Mouse (Mus musculus) myocyte (in vitro differentiated cells): ENCODE measurements at regions not wholly inside any gene's neighbourhood (a gene's known extent, or its start where the extent isn't known, plus 50 kb on each side); places are given as distances from the start of the nearest gene placed in this dataset.

ENCODE experiments used
- CEBPB ChIP-seq: IDR thresholded peaks from 2 replicates; pipeline ENCODE4 v1.6.1; 2011; ENCODE audit warnings: mild to moderate bottlenecking, moderate library complexity; ENCODE audit not compliant: poor library complexity, insufficient read depth, severe bottlenecking
- E2F4 ChIP-seq: IDR thresholded peaks from one replicate; pipeline ENCODE4 v1.6.1; 2011; ENCODE audit warnings: mild to moderate bottlenecking, control low read depth, moderate library complexity; ENCODE audit not compliant: insufficient read depth
- MAX ChIP-seq: IDR thresholded peaks from one replicate; pipeline ENCODE4 v1.6.1; 2011; ENCODE audit warnings: low read depth, mild to moderate bottlenecking, control low read depth
- MYOD1 ChIP-seq, 3 experiments: IDR thresholded peaks; one replicate each; pipeline ENCODE4 v1.6.1; 2011; ENCODE audit warnings: control low read depth in 2 of 3, low read depth in 2 of 3, mild to moderate bottlenecking in 2 of 3, moderate library complexity in 1 of 3; ENCODE audit not compliant: insufficient read length in 2 of 3, control insufficient read depth in 1 of 3
- MYOG ChIP-seq, 3 experiments: IDR thresholded peaks; one replicate each; pipeline ENCODE4 v1.6.1; 2011; ENCODE audit warnings: control low read depth in 2 of 3, low read depth in 2 of 3, mild to moderate bottlenecking in 2 of 3; ENCODE audit not compliant: insufficient read length in 2 of 3, control insufficient read depth in 1 of 3, insufficient read depth in 1 of 3
- POLR2A ChIP-seq: IDR thresholded peaks from one replicate; pipeline ENCODE4 v1.6.1; 2011; ENCODE audit warnings: low read depth, mild to moderate bottlenecking, control low read depth, moderate library complexity; ENCODE audit not compliant: insufficient read length
- POLR2AphosphoS2 ChIP-seq: IDR thresholded peaks from one replicate; pipeline ENCODE4 v1.6.1; 2011; ENCODE audit warnings: low read depth, control low read depth; ENCODE audit not compliant: insufficient read length
- REST ChIP-seq: IDR thresholded peaks from one replicate; pipeline ENCODE4 v1.6.1; 2011; ENCODE audit warnings: mild to moderate bottlenecking, control low read depth, moderate library complexity; ENCODE audit not compliant: insufficient read depth, insufficient read length
- SRF ChIP-seq: IDR thresholded peaks from one replicate; pipeline ENCODE4 v1.6.1; 2011; ENCODE audit warnings: low read depth; ENCODE audit not compliant: control insufficient read depth, insufficient read length
- TCF12 ChIP-seq: IDR thresholded peaks from one replicate; pipeline ENCODE4 v1.6.1; 2011; ENCODE audit warnings: mild to moderate bottlenecking, control low read depth; ENCODE audit not compliant: poor library complexity, insufficient read depth, severe bottlenecking
- TCF3 ChIP-seq: IDR thresholded peaks from one replicate; pipeline ENCODE4 v1.6.1; 2011; ENCODE audit warnings: low read depth, control low read depth; ENCODE audit not compliant: insufficient read length
- USF1 ChIP-seq: IDR thresholded peaks from one replicate; pipeline ENCODE4 v1.6.1; 2011; ENCODE audit warnings: low read depth, mild to moderate bottlenecking, control low read depth, moderate library complexity

- TF ChIP-seq E2F4 (no peak), POLR2A (no peak), MAX (no peak), TCF3 (no peak), USF1 (no peak), MYOG (IDR thresholded peaks at IDR 0.05; ENCODE audit: control insufficient read depth in 1 of 3, insufficient read depth in 1 of 3, insufficient read length in 2 of 3, low read depth in 2 of 3) (no peak), POLR2AphosphoS2 (no peak), TCF12 (no peak), REST (no peak), CEBPB (no peak), SRF (no peak), MYOD1 (IDR thresholded peaks at IDR 0.05; ENCODE audit: control insufficient read depth in 1 of 3, insufficient read length in 2 of 3, low read depth in 2 of 3) (no peak)
Observed at GRCm38 (mm10) chr2:92830134-92830533, 84.8 kb upstream of the Syt13 start.
